Mouse (Mus musculus) liver, embryonic 14.5 days (tissue): Measurements from ENCODE around the gene Galnt10. TPM values are rescaled to one million over a fixed set of nuclear protein-coding genes. Genes with fewer than 3 reads are reported as not detected.

Experiments used
- ATAC-seq: fragments of 200-750 bp; cut with Nextera tagmentation; 2 replicates; pipeline ENCODE4 v1.8.0; 2017; ENCODE audit warnings: moderate number of reproducible peaks, mild to moderate bottlenecking, moderate library complexity; ENCODE audit not compliant: insufficient read depth
- DNase-seq, 3 experiments: peaks; one replicate each; pipeline ENCODE4 v3.0.0-alpha.2; 2012 to 2013; ENCODE audit warnings: low read depth in 3 of 3, low spot score in 3 of 3
- H3K27ac ChIP-seq: fragments of 300-500 bp; sonication (generic); 2 replicates; pipeline ENCODE4 v1.5.1; 2014; ENCODE audit warnings: moderate library complexity, mild to moderate bottlenecking, control low read depth, inconsistent platforms
- H3K27me3 ChIP-seq: fragments of 300-500 bp; sonication (generic); 2 replicates; pipeline ENCODE4 v1.6.1; 2014; ENCODE audit warnings: mild to moderate bottlenecking, low read length, moderate library complexity; ENCODE audit not compliant: control insufficient read depth, insufficient read depth
- H3K36me3 ChIP-seq: fragments of 300-500 bp; sonication (generic); replicated peaks from 2 replicates; pipeline ENCODE4 v1.6.1; 2014; ENCODE audit warnings: low read depth; ENCODE audit not compliant: control insufficient read depth, insufficient read depth
- H3K4me1 ChIP-seq, 2 experiments: fragments of 200-500 bp in 1 of 2; fragments of 300-500 bp in 1 of 2; sonication (generic) in 1 of 2; replicated peaks; 2 replicates each; pipeline ENCODE4 v1.6.1; 2012 to 2014; ENCODE audit warnings: antibody characterized with exemption in 1 of 2, inconsistent platforms in 1 of 2, low read length in 1 of 2; ENCODE audit not compliant: control insufficient read depth in 2 of 2, insufficient read depth in 2 of 2
- H3K4me2 ChIP-seq: fragments of 300-500 bp; sonication (generic); 2 replicates; pipeline ENCODE4 v1.6.1; 2014; ENCODE audit warnings: low read depth, mild to moderate bottlenecking, control low read depth, moderate library complexity
- H3K4me3 ChIP-seq, 2 experiments: fragments of 200-500 bp in 1 of 2; fragments of 300-500 bp in 1 of 2; sonication (generic) in 1 of 2; 2 replicates each; pipeline ENCODE4 v1.5.1; 2012 to 2014; ENCODE audit warnings: low read depth in 2 of 2, low read length in 2 of 2, mild to moderate bottlenecking in 2 of 2, control low read depth in 1 of 2, inconsistent platforms in 1 of 2, moderate library complexity in 1 of 2; ENCODE audit not compliant: insufficient read depth in 1 of 2
- H3K9ac ChIP-seq: fragments of 300-500 bp; sonication (generic); replicated peaks from 2 replicates; pipeline ENCODE4 v1.6.1; 2014; ENCODE audit warnings: mild to moderate bottlenecking, control low read depth, moderate library complexity
- H3K9me3 ChIP-seq: fragments of 300-500 bp; sonication (generic); 2 replicates; pipeline ENCODE4 v1.6.1; 2016; ENCODE audit warnings: low read length, mixed read lengths; ENCODE audit not compliant: control insufficient read depth
- CTCF ChIP-seq: IDR thresholded peaks from 2 replicates; pipeline ENCODE4 v1.5.1; 2016; ENCODE audit warnings: antibody characterized with exemption, low read depth, control low read depth
- EP300 ChIP-seq: IDR thresholded peaks from 2 replicates; pipeline ENCODE4 v1.6.1; 2016; ENCODE audit warnings: antibody characterized with exemption, low read depth
- WGBS: fragments of 180-500 bp; shearing (Covaris S2); extraction: QIAGEN DNeasy Blood & Tissue Kit; methylation state at CpG from one replicate; pipeline ENCODE4 v1.1.7; 2014; ENCODE audit not compliant: insufficient replicate concordance; 5-methylcytosine and 5-hydroxymethylcytosine counted together
- polyA plus RNA-seq, 2 experiments: library from polyadenylated mRNA; depleted of rRNA in 1 of 2; stranded (reverse) in 1 of 2; unstranded in 1 of 2; fragments of >200 nt; fragmentation: Nextera tagmentation in 1 of 2; extraction: Ambion mirVana in 1 of 2; gene quantifications; 2 replicates each; pipeline versions ENCODE4 v1.2.1 to v1.2.3; 2012 to 2014

Galnt10 gene
- polyA plus RNA-seq, 2 experiments = 13.1 to 13.9 TPM

DNA sequence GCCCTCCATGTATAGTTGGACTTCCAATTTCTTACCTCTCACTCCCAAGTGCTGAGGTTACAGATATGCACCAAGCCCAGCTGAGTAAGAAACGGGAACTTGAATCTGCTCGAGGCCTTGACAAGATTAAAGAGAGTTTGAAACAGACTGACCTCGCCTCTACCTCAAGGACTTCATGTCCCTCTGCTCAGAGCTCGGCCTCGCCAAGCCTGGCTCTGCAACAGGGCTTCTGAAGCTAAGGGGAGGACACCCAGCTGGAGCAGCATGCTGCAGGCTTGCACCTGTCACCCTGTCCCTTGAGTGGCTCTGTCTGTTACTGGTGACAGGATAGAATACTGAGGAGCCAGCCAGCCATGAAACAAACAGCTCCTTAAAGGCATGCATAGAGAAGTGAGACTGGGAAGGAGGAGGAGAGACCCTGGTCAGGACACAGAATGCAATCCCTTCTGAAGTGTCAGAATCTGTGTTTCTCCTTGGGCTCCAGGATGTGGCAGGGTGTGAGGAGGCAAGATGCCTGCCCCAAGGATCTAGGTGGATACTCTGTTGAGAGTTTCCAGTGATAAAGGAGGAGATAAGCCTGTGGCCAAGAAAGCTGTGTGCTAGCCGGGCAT is 11.2 kb upstream of the Galnt10 start:
- H3K4me3 ChIP-seq = no peak overlapping the region
- DNase-seq (no peak), ATAC-seq (no peak)
- no peak overlapping the region for H3K9ac ChIP-seq
- no peak overlapping the region for H3K27ac ChIP-seq
- peaks cover 8% of the 10 kb centered on the region for H3K27me3 ChIP-seq
- no peaks in the 10 kb centered on the region for H3K36me3 ChIP-seq
- no peaks in the 10 kb centered on the region for H3K4me1 ChIP-seq
- TF ChIP-seq EP300 = no peak
- no peak for TF ChIP-seq CTCF
- H3K4me2 ChIP-seq = no peak overlapping the region
- no peaks in the 10 kb centered on the region for H3K9me3 ChIP-seq
- 45% methylated on average over 6 of the region's 6 CpGs for WGBS

GRCm38 (mm10) chr11:57635148-57635547 is 10.1 kb upstream of the Galnt10 start:
- no peak overlapping the region for H3K4me3 ChIP-seq
- H3K9me3 ChIP-seq = no peaks in the 10 kb centered on the region
- TF ChIP-seq EP300 (no peak), CTCF (no peak)
- no peaks in the 10 kb centered on the region for H3K4me1 ChIP-seq
- ATAC-seq = no peak
- H3K4me2 ChIP-seq = no peak overlapping the region
- 25% methylated on average over 9 of the region's 9 CpGs for WGBS
- no peak overlapping the region for H3K9ac ChIP-seq
- no peak for DNase-seq
- H3K36me3 ChIP-seq = no peaks in the 10 kb centered on the region
- H3K27ac ChIP-seq = no peak overlapping the region
- H3K27me3 ChIP-seq = peaks cover 8% of the 10 kb centered on the region

DNA sequence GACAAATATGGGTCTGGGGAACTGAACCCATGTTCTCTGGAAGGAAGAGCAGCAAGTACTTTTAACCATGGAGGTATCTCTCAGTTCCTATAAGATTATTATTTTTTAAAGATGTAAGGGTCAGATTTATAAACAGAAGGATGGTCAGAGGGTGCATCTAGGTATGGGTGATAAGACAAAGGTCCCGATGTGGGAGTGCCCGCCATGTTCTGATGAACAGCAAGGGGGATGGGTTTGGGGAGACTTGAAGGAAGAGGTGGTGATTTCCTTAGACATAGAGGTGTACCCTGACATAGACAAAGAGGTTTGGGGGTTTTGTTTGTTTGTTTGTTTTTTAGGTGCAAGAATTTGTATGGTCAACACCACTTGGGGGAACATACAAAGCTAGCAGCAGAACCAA is 1.6 kb upstream of the Galnt10 start:
- H3K9ac ChIP-seq = no peak overlapping the region

DNA sequence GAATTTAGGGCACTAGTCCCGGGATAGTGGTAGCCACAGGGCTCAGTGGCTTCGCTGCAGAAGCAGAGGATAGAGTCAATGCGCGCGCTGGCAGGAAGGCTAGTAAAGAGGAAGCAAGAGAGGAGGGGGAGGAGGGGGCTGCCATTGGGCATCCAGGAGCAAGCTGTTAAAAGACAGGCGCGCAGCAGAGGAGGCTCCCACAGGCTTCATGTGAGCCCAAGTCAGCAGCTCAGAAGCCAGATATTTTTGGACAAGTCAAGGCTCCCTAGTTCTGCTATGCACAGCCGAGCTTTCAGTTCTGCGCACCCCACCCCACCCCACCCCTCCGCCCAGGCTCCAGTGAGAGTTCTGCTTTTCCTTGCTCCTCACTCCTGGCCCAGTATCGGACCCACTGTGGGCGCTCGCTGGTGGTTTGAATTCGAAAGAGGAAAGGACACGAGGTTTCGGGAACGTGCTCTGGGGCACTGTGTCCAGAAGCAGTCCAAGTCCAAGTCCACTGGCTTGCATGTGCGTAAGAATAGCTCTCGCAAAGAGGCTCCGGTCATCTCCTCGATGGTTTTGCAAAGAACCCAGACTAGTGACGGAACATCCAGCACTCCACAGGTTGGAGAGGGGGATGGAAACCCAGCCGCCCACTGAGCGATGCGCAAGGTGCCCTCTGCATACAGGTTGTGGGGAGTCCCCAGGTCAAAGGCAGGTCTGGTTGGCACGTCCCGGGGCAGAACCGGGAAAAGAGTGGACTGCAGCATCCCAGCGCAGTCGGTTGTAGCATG is 811 bp upstream of the Galnt10 start:
- no peaks in the 10 kb centered on the region for H3K9me3 ChIP-seq
- peaks cover 33 to 35% of the 10 kb centered on the region in 2 experiments for H3K4me1 ChIP-seq
- ATAC-seq (peak; percentile 56), DNase-seq (no peak)
- H3K36me3 ChIP-seq = peaks cover 11% of the 10 kb centered on the region
- peak overlapping the region; percentile 92 for H3K4me2 ChIP-seq
- H3K4me3 ChIP-seq = peak overlapping the region; percentile 77 to 100
- H3K27ac ChIP-seq = peak overlapping the region; percentile 44; the same call in 1 of the 2 replicates
- H3K27me3 ChIP-seq = no peaks in the 10 kb centered on the region; the same call in 1 of the 2 replicates
- TF ChIP-seq CTCF = no peak
- TF ChIP-seq EP300 = no peak
- WGBS = under 1% methylated on average over 30 of the region's 30 CpGs
- H3K9ac ChIP-seq = peak overlapping the region; percentile 99

More for the DNA sequence above, 1.6 kb upstream of the Galnt10 start:
- no peaks in the 10 kb centered on the region; the same call in 1 of the 2 replicates for H3K27me3 ChIP-seq
- H3K27ac ChIP-seq = no peak overlapping the region
- H3K4me2 ChIP-seq = peak overlapping the region; percentile 92
- H3K4me3 ChIP-seq = peak overlapping the region in 1 of 2 experiments; percentile 100; a peak in 1 of 4 replicates
- no peak for ATAC-seq
- whole genome bisulfite sequencing = 37% methylated on average over 2 of the region's 2 CpGs
- H3K4me1 ChIP-seq = peaks cover 26 to 28% of the 10 kb centered on the region in 2 experiments
- TF ChIP-seq CTCF = no peak
- no peak for TF ChIP-seq EP300
- peaks cover 7% of the 10 kb centered on the region for H3K36me3 ChIP-seq
- no peaks in the 10 kb centered on the region for H3K9me3 ChIP-seq
- DNase-seq = no peak

DNA sequence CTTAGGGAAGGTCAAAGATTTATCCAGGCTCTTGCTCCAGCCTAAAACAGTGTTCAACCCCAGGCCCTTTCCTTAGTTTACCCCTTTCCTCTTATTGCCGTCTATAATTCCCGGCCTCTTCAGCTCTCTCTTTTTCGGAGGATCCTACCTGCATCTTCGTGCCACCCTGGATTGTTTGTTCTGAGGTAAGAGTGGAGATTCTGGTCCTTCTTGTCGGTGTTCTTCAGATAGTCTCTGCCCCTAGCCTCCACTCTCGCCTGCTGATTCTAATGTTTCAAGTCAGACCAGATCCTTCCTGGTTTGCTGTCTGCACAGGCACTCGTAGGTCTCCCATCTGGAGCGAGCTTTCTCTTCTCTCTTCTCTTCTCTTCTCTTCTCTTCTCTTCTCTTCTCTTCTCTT is 605 bp downstream of the Galnt10 start:
- ATAC-seq (no peak), DNase-seq (no peak)
- no peaks in the 10 kb centered on the region for H3K9me3 ChIP-seq
- H3K36me3 ChIP-seq = peaks cover 19% of the 10 kb centered on the region
- WGBS = 18% methylated on average over 8 of the region's 8 CpGs
- H3K27me3 ChIP-seq = no peaks in the 10 kb centered on the region; the same call in 1 of the 2 replicates
- peak overlapping the region; percentile 77 to 100 for H3K4me3 ChIP-seq
- H3K27ac ChIP-seq = peak overlapping the region; percentile 66
- H3K4me2 ChIP-seq = peak overlapping the region; percentile 92
- peak overlapping the region; percentile 99 for H3K9ac ChIP-seq
- no peak for TF ChIP-seq CTCF
- peaks cover 47 to 50% of the 10 kb centered on the region in 2 experiments for H3K4me1 ChIP-seq
